Mouse (Mus musculus) gastrocnemius, postnatal 36 days (tissue): ENCODE measurements around the gene S100a3. TPM values are rescaled to one million over a fixed set of nuclear protein-coding genes. Genes with fewer than 3 reads are reported as not detected.
A peak's percentile ranks its signal among the peaks of the same experiment; 100 is the strongest.

Experiments used
- DNase-seq, 2 experiments: peaks; one replicate each; pipeline ENCODE4 v3.0.0; 2022
- intact Hi-C: fragments of 180-260 bp; cut with DNase I; formaldehyde crosslinking; loops from one replicate; pipeline ENCODE4 v1.15.1; 2025
- total RNA-seq, 2 experiments: library from RNA; stranded (reverse); gene quantifications; 2 replicates each; pipeline ENCODE4 v1.2.3; 2021

S100a3 gene
- total RNA-seq, 2 experiments from 2014 or later = not detected

- intact Hi-C loops = no loop called here
- DNase-seq = no peak
Observed at GRCm38 (mm10) chr3:90617586-90617985, 57.2 kb downstream of the S100a3 start.

- no peak for DNase-seq
- intact Hi-C loops = no loop called here
Observed at GRCm38 (mm10) chr3:90621552-90621951, 61.2 kb downstream of the S100a3 start.

DNA sequence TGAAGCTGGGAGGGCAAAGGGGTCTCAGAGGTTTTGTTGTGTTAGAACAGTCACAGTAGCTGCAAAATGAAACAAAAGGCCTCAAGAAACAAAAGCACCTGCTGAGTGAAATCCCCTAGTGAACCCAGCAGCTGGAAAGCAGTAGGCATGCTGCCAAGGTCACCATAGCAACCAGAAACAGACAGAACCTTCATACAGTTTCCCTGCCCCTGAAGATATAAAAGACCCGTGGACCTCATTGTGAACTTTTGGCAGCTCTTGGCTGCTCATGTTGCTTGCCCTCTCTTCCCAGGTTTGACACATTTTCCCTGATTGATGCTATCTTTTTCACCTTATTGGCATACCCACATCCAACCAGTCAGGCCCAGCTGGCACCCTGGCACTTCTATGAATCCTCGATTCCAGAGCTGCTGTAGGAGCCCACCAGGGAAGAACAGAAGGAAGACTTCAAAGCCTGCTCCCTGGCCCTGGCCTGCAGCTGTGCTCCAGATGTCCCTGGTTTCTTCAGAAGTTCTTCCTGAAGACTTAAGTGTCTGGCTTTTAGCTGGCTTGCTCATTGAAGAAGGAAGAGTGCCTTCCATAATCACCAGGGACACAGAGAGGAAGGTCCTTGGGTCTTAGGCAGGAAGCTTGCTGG, 63.2 kb downstream of the S100a3 start:
- intact Hi-C loops = no loop called here
- DNase-seq = no peak

GRCm38 (mm10) chr3:90625496-90625895, 65.1 kb downstream of the S100a3 start:
- intact Hi-C loops = no loop called here
- DNase-seq = no peak

GRCm38 (mm10) chr3:90626266-90627021, 66.1 kb downstream of the S100a3 start:
- intact Hi-C loops = no loop called here
- no peak for DNase-seq

DNA sequence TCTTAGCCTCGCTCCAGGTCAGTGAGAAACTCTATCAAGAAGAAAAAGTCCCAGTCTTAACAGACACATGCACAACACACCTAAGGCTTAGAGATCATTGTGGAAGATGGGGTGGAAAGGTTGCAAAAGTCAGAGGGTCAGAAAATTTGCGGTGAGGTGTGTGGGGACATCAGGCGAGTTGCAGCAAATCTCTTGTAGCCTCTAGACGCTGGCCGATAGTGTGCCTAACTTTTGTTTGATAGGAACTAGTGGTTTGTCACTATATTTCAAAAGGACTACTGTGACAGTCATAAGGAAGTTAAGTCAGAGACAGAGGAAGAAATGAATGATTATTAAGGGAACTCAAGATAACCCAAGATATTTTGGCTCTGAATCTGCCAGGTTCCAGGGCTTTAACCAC, 67.0 kb downstream of the S100a3 start:
- DNase-seq = no peak
- intact Hi-C loops = no loop called here

- DNase-seq = no peak
- intact Hi-C loops = no loop called here
Observed at GRCm38 (mm10) chr3:90627807-90628206, 67.4 kb downstream of the S100a3 start.

DNA sequence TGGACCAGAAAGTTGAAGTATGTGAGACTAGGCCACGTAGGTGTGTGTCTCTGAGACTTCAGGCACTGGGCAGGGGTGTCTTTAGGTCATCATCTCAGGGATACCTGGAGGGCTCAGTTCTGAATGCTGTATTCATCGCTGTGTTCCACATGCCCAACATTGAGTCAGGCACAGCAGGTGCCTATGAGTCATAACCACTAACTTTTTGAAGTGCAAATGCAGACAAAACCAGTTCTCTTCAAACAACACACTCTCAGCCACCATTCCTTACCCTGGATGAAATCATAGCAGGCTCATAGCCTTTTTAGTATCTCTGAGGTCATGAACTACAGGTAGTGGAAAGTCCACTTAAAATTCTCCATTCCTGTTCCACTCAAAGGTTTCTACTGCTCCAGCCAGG, 68.9 kb downstream of the S100a3 start:
- DNase-seq = no peak
- intact Hi-C loops = no loop called here

DNA sequence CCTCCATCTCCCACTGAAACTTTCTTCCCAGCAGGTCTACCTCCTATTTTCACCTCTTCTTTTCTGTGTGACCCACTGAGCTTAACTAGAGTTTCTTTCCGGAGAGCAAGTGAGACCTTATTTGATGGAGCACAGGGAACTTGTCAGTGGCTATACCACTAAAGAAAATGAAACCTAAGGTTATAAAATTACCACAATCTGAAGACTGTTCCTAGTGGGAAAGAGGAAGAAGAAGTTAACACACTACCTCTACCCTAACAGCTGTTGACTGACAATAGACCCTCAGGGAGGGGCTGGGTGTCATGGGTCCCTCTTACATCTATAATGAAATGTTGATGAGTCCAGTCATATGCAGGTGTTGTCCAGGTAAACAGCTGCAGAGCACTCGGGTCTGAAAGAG, 71.6 kb downstream of the S100a3 start:
- no peak for DNase-seq
- intact Hi-C loops = no loop called here

DNA sequence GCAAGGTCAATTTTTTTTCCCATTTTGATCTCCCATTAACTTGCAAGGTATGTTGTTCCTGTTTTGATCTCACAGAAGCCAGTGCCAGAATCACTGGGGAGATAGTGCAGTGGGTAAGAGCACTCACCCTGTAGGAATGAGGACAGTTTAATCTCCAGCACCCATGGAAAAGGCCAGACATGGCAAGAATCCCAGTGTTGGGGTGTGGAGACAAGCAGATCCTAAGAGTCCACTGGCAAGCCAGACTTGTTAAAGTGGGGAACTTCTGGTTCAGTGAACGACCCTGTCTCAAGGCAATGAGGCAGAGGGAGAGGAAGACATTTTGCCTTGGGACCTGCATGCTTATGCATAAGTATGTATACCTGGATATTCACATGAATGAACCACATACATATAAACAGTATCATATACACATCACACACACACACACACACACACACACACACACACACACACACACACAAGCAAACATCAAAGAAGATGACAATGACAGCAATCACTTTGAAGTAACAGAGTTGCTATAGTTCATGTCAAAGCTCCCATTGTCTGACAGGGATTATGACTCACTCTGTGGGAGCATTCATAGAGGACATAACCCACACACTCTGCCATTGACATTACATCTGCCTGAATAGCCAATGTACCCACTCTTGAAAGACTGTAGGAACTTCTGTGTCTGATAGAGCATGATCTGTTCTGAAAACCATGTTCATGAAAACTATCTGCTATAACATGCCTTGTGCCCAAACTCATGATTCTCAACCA, 78.3 kb downstream of the S100a3 start:
- DNase-seq = no peak
- intact Hi-C loops = no loop called here

- intact Hi-C loops = no loop called here
- no peak for DNase-seq
Observed at GRCm38 (mm10) chr3:90639511-90640154, 79.3 kb downstream of the S100a3 start.

DNA sequence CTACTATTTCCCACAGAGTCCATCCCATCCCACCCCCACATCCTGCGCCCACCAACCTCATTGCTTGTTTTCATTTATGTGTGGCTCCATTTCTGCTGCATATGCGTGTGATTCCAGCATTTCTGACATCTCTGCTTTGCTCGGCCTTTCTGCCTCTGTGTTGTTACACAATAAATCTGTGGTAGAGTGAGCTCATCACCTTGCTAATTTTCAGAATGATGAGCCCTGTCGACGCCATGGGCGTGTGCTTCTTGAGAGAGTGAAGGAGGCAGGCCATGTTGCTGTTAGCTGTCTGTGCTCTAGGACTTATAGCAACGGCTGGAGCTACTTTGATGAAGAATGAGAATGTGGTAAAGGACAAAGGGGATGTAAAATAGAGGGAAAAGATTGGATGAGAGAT, 80.6 kb downstream of the S100a3 start:
- intact Hi-C loops = no loop called here

GRCm38 (mm10) chr3:90644220-90644619, 83.8 kb downstream of the S100a3 start:
- DNase-seq = peak; percentile 33 to 36
- intact Hi-C loops = no loop called here

More for the DNA sequence above, 80.6 kb downstream of the S100a3 start:
- no peak for DNase-seq

GRCm38 (mm10) chr3:90647291-90647690, 86.9 kb downstream of the S100a3 start:
- intact Hi-C loops = no loop called here
- DNase-seq = no peak

- intact Hi-C loops = no loop called here
- no peak for DNase-seq
Observed at GRCm38 (mm10) chr3:90648981-90649380, 88.6 kb downstream of the S100a3 start.

DNA sequence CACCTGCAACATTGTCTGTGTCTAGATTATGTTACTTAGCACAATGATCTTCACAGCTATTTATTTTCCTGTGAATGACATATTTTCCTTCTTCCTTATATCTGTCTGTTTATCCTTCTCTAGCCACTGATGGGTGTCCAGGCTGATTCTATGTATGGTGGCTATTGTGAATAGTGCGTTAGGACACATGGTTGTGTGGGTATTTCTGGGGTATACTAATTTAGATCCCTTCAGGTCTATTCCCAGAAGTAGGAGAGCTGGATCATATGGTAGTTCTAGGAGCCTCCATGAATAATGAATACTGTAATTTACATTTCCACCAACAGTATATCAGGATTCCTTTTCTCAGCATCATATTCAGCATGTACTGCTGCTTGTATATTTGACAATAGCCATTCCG, 89.5 kb downstream of the S100a3 start:
- intact Hi-C loops = no loop called here
- no peak for DNase-seq

Other genes starting within 250 kb of the S100a3 start
- gene Slc27a3, start 170.6 kb upstream of the S100a3 start, total RNA-seq = under 1 TPM; 0.59 to 0.91 TPM
- 10 to 100 TPM; 14.3 to 15.0 TPM for gene Ints3, start 127.0 kb upstream of the S100a3 start, total RNA-seq
- 1 to 10 TPM; 5.7 to 6.1 TPM for gene Npr1, start 94.7 kb upstream of the S100a3 start, total RNA-seq
- 10 to 100 TPM; 23.8 to 25.4 TPM for gene Ilf2, start 84.5 kb upstream of the S100a3 start, total RNA-seq
- 10 to 100 TPM; 58.8 to 68.7 TPM for gene Snapin, start 69.5 kb upstream of the S100a3 start, total RNA-seq
- 10 to 100 TPM; 84.4 to 90.1 TPM for gene Chtop, start 51.1 kb upstream of the S100a3 start, total RNA-seq
- gene S100a1, start 46.2 kb upstream of the S100a3 start, total RNA-seq = 100 to 1,000 TPM; 120 to 124 TPM
- gene S100a13, start 46.1 kb upstream of the S100a3 start, total RNA-seq = 1 to 10 TPM; 9.2 to 9.6 TPM
- under 1 TPM in 1 of 2 experiments, not detected in 1; 0.30 TPM for gene S100a14, start 33.7 kb upstream of the S100a3 start, total RNA-seq
- 10 to 100 TPM; 58.6 to 63.8 TPM for gene S100a16, start 23.3 kb upstream of the S100a3 start, total RNA-seq
- gene S100a2, start 29.7 kb downstream of the S100a3 start, total RNA-seq = not detected
- not detected for gene Gm42674, start 41.3 kb downstream of the S100a3 start, total RNA-seq
- gene S100a4, start 43.2 kb downstream of the S100a3 start, total RNA-seq = 10 to 100 TPM; 16.4 to 16.5 TPM
- gene S100a5, start 47.9 kb downstream of the S100a3 start, total RNA-seq = under 1 TPM in 1 of 2 experiments, not detected in 1; 0.72 TPM
- gene S100a6, start 52.3 kb downstream of the S100a3 start, total RNA-seq = 10 to 100 TPM; 61.9 to 77.2 TPM
- gene S100a7a, start 93.4 kb downstream of the S100a3 start, total RNA-seq = under 1 TPM in 1 of 2 experiments, not detected in 1; 0.28 TPM
- gene S100a8, start 108.4 kb downstream of the S100a3 start, total RNA-seq = not detected
- gene S100a9, start 135.1 kb downstream of the S100a3 start, total RNA-seq = not detected
- gene Pglyrp4, start 166.3 kb downstream of the S100a3 start, total RNA-seq = not detected
- not detected for gene Gm5849, start 217.3 kb downstream of the S100a3 start, total RNA-seq